Mouse (Mus musculus): ENCODE measurements around the gene Oaz3. TPM values are rescaled to one million over a fixed set of nuclear protein-coding genes. Genes with fewer than 3 reads are reported as not detected.

Oaz3 gene
- polyA plus RNA-seq (2012; rRNA removed): 0.44 and 0.51 TPM in 2 replicates

DNA sequence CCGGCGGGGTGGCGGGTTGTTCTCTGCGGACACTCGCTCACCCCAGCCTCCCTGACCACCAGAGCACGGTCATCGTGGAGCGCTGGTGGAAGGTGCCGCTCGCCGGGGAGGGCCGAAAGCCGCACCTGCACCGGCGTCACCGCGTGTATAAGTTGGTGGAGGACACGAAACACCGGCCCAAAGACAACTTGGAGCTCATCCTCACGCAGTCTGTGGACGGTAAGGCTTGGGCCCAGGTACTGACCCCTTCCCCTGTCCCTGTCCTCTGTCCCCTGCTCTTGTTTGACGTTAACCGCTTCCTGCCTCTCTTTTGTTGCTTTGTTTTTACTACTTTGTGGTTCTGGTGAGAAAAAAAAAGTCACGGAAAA, at the start of gene Oaz3:
Gene Oaz3, minus strand, starts transcription at position 319 of the 368 bp plus-strand sequence.

DNA sequence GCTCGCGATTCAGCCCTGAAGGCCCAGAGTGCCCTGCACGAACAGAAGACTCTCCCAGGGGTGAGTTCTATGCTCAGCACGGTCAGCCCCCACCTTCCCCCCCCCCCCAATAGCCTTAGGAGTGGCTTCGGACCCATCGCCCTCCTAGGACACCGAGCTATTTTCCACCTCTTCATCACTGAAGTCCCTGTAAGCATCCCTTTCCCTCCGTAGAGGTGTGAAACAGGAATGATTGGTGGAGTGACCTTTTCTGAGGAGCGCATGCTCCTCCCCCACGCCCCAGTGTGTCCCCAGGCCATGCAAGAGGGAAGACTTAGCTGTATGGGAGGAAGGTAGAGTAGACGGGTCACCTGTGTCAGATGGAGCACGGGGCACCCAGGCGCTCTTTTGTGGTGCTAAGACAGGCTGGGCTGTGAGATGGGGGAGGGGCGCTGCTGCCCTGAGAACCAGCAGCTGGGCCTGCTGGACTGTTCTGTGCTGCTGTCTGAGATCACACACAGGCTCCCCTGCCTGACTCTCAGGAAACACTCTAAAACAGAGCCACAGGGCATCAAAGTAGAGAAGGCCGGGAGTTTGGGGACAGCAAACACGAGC, 36.7 kb upstream of the Oaz3 start, which contains the start of gene Riiad1:
Gene Riiad1, minus strand, starts transcription at position 51 of the 594 bp plus-strand sequence.

DNA sequence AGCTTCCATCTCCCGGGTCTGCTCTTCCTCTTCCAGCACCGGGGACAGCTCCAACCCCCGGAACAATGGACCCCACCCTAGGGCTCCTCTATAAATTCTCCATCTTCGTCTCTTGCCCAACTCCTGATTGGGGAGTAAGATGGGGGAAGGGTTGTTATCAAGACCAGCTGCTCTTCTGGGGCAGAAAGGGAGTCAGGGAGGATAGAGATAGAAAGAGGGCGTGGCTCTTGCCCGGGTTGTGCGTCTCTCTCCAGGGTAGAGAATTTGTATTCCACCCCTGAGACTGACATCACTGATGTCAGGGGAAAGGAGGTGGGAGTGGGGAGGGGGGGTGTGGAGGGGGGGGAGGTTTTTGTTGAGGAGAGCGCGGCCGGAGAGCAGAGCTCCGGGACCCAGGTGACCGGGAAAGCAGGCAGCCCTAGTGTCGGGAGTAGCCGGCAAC, 34.3 kb upstream of the Oaz3 start, which contains the start of gene Celf3:
Gene Celf3, plus strand, starts transcription at position 315 of the 442 bp plus-strand sequence.

DNA sequence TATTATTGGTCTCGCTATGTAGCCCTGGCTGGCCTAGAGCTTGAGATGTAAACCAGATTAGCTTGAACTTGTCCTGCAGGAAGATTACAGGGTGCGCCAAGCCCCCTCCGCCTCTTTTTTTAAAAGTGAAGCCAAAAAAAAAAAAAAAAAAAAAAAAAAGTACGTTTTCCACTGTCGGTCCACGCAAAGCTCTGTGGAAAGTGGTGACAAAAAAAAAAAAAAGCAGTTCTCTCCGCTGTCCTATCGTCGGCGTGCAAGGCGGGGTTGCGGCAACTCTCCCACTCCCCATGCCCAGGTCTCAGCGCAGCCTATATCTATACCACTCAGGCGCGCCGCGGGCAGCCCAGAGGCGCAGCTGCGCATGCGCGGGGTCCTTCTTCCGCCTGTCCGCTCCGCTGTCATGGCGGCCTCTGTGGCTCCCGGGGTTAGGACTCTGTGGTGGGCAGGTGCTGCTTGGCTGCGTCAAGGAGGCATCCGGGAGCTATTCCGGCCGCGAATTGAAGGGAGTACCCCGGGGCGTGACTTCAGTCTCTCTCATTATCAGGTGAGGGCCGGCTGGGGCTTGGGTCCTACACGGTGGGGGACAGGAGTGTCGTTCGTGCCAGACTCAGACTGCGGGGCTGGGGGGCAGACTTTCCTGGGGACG, 641 bp downstream of the Oaz3 start, which contains the start of gene Mrpl9:
Gene Mrpl9, plus strand, starts transcription at position 368 of the 646 bp plus-strand sequence.

DNA sequence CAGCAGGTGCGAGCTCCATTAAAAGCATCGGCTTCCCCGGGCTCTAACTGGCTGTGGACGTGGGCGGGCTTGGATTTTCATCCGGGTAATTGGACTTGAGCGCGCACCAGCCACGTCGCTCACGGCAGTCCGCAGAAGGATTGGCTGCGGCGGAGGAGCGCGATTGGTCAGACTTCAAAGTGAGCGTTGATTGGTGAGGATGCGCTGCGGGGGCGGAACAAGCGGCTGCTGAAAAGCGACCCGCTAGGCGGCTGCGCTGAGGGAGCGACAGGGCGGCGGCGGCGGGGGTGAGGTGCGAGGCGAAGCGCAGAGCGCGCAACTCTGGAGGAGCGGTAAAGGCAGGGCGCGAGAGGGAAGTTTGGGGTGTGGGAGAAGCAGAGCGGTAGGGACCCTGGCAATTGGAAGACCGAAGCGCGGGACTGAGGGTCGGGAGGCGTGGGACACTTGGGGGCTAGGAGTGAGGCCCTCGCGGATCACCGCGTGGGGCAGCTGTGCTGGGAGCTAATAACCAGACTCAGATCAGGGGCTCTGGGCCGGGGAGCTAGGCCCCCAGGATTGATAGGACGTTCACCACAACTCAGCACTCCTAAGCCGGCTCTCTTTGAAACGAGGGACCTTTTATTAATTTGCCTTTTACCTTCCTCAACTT, 30.6 kb downstream of the Oaz3 start, which contains the start of gene Tdrkh:
Gene Tdrkh, plus strand, starts transcription at position 243 of the 649 bp plus-strand sequence.

DNA sequence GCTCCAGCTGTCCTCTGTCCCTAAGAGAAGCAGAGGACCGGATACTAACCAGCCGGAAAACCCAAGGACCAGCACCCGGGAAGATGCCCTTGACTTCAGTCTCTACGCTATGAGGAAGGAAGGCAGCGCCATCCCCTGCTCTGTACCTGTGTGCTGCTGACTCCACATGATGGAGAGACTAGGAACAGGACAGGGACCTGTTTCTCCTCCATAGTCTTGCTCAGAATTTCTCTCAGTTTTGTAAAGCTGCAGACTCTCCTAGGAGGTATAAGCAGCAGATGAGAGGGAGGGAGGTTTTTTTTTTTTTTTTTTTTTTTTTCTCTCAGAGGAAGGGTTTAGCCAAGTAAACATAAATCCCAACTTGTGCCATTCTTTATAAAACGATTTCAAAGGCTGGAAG, 45.5 kb downstream of the Oaz3 start, which contains the start of gene Lingo4:
Gene Lingo4, plus strand, starts transcription at position 301 of the 400 bp plus-strand sequence.

Other genes starting within 250 kb of the Oaz3 start
- gene Gm5286, start 247.2 kb downstream of the Oaz3 start, polyA plus RNA-seq (2012; rRNA removed): not detected in 2 replicates
- gene Gm4778, start 179.9 kb downstream of the Oaz3 start, polyA plus RNA-seq (2012; rRNA removed): not detected in 2 replicates
- 16.1 and 18.3 TPM in 2 replicates for gene Them4, start 133.8 kb downstream of the Oaz3 start, polyA plus RNA-seq (2012; rRNA removed)
- 0.37 and 0.95 TPM in 2 replicates for gene Them5, start 101.8 kb downstream of the Oaz3 start, polyA plus RNA-seq (2012; rRNA removed)
- 0.50 and 1.4 TPM in 2 replicates for gene C2cd4d, start 81.5 kb downstream of the Oaz3 start, polyA plus RNA-seq (2012; rRNA removed)
- gene Rorc, start 71.1 kb downstream of the Oaz3 start, polyA plus RNA-seq (2012; rRNA removed): 1.5 TPM in 2 replicates
- gene Lingo4, start 45.4 kb downstream of the Oaz3 start, polyA plus RNA-seq (2012; rRNA removed): 0.48 and 0.53 TPM in 2 replicates
- 18.3 and 22.8 TPM in 2 replicates for gene Tdrkh, start 30.6 kb downstream of the Oaz3 start, polyA plus RNA-seq (2012; rRNA removed)
- 51.2 and 52.9 TPM in 2 replicates for gene Mrpl9, start 597 bp downstream of the Oaz3 start, polyA plus RNA-seq (2012; rRNA removed)
- gene Celf3, start 34.4 kb upstream of the Oaz3 start, polyA plus RNA-seq (2012; rRNA removed): 535 and 550 TPM in 2 replicates
- 5.1 and 6.3 TPM in 2 replicates for gene Riiad1, start 36.4 kb upstream of the Oaz3 start, polyA plus RNA-seq (2012; rRNA removed)
- 37.2 and 40.8 TPM in 2 replicates for gene Snx27, start 138.8 kb upstream of the Oaz3 start, polyA plus RNA-seq (2012; rRNA removed)
- not detected in 2 replicates for gene Gm10972, start 199.2 kb upstream of the Oaz3 start, polyA plus RNA-seq (2012; rRNA removed)
- 3.9 and 5.2 TPM in 2 replicates for gene Tuft1, start 215.0 kb upstream of the Oaz3 start, polyA plus RNA-seq (2012; rRNA removed)
- 0.26 and 0.66 TPM in 2 replicates for gene Selenbp2, start 249.6 kb upstream of the Oaz3 start, polyA plus RNA-seq (2012; rRNA removed)